Mouse (Mus musculus): ENCODE results near the gene Rab19. TPM values are rescaled to one million over a fixed set of nuclear protein-coding genes. Genes with fewer than 3 reads are reported as not detected.
A peak's percentile ranks its signal among the peaks of the same experiment; 100 is the strongest.

Gene Rab19
- polyA plus RNA-seq, 1 experiment from 2014 or later, result 5.1 TPM

DNA sequence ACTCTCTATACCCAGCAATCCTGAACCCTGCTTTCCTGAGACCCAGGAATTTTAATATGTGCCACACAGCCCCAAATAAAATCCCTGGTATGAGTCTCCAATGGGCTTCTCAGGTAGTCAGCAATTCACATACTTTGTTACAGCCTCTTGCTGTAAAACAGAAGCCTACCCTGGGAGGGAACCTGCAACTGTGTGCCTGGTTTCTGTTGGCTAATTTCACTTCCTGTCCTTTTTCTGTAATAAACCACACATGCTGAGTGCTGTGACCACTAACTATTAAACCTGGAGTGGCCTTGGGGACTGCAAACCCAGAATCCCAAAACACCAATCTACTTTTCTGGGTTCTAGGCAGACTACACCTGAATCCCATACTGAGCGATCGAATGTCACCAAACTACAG lies 18.3 kb upstream of the Rab19 start:
- no peak overlapping the region for H3K9ac ChIP-seq (ENCODE audit: low read length)
- H3K9me3 ChIP-seq (ENCODE audit: control insufficient read depth, low read length), result no peaks in the 10 kb centered on the region
- TF ChIP-seq EP300 (optimal IDR thresholded peaks at IDR 0.05) (no peak), CTCF (IDR thresholded peaks at IDR 0.05; ENCODE audit: low read depth) (no peak)
- H3K27me3 ChIP-seq (ENCODE audit: control insufficient read depth, insufficient read depth, low read length), result no peaks in the 10 kb centered on the region
- H3K4me2 ChIP-seq (replicated peaks; ENCODE audit: low read depth), result no peak overlapping the region
- no peak overlapping the region for H3K27ac ChIP-seq (replicated peaks)
- H3K4me1 ChIP-seq (replicated peaks; ENCODE audit: control insufficient read depth, insufficient read depth), result no peaks in the 10 kb centered on the region
- no peak for ATAC-seq (ENCODE audit: low FRiP score, low TSS enrichment)
- no peaks in the 10 kb centered on the region for H3K36me3 ChIP-seq (ENCODE audit: control insufficient read depth, insufficient read depth, low read length)
- H3K4me3 ChIP-seq (ENCODE audit: low read depth, low read length), result no peak overlapping the region
- WGBS, result 96% methylated on average over 2 of the region's 2 CpGs
- no peak for DNase-seq (ENCODE audit: low spot score)

DNA sequence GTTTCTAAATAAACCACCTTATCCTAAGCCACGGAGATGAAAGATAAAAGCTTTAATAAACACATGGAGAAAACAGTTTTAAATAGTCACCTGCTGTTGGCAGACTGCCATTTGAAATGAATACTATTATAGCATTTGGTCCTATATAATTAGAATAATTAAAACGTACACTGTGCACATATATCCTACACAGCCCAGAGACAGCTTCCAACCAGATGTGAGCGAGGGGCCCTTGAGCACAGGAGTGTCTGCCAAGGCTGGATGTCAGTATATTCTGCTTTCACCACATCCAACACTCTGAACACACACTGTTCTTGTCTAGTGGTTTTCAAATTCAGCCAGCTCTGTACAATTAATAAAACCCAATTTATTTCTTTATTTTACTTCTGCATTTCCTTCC lies 11.3 kb upstream of the Rab19 start:
- no peak overlapping the region for H3K27ac ChIP-seq (replicated peaks)
- 58% methylated on average over 3 of the region's 3 CpGs for WGBS
- H3K4me2 ChIP-seq (replicated peaks; ENCODE audit: low read depth), result no peak overlapping the region
- H3K36me3 ChIP-seq (ENCODE audit: control insufficient read depth, insufficient read depth, low read length), result no peaks in the 10 kb centered on the region; the same call in 1 of the 2 replicates
- H3K27me3 ChIP-seq (ENCODE audit: control insufficient read depth, insufficient read depth, low read length), result no peaks in the 10 kb centered on the region
- H3K4me3 ChIP-seq (ENCODE audit: low read depth, low read length), result no peak overlapping the region
- DNase-seq (ENCODE audit: low spot score) (no peak), ATAC-seq (ENCODE audit: low FRiP score, low TSS enrichment) (no peak)
- no peak for TF ChIP-seq CTCF (IDR thresholded peaks at IDR 0.05; ENCODE audit: low read depth)
- TF ChIP-seq EP300 (optimal IDR thresholded peaks at IDR 0.05), result no peak
- no peaks in the 10 kb centered on the region for H3K9me3 ChIP-seq (ENCODE audit: control insufficient read depth, low read length)
- no peaks in the 10 kb centered on the region for H3K4me1 ChIP-seq (replicated peaks; ENCODE audit: control insufficient read depth, insufficient read depth)
- no peak overlapping the region for H3K9ac ChIP-seq (ENCODE audit: low read length)

DNA sequence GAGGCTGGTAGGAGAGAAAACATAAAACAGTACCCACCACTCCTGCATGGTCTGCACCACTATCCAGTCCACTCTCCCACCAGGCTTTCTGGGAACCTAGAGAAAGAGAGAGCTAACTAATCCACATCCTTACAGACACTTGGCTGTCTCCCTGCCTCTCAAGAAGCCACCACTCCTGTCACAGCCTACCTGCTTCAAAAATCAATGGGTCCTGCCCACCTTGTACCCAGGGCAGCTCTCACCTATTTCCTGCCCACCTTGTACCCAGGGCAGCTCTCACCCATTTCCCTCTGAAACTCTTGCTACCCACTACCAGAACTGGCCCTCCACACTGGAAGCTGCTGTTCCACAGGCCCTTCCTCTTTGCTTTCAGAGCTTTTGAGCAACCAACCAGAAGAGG lies 8.9 kb upstream of the Rab19 start:
- Histone ChIP-seq H3K4me3 (ENCODE audit: low read depth, low read length) (no peak overlapping the region), H3K4me1 (replicated peaks; ENCODE audit: control insufficient read depth, insufficient read depth) (no peaks in the 10 kb centered on the region; the same call in 1 of the 2 replicates), H3K27ac (replicated peaks) (no peak overlapping the region), H3K9me3 (ENCODE audit: control insufficient read depth, low read length) (no peaks in the 10 kb centered on the region), H3K36me3 (ENCODE audit: control insufficient read depth, insufficient read depth, low read length) (no peaks in the 10 kb centered on the region; the same call in 1 of the 2 replicates), H3K4me2 (replicated peaks; ENCODE audit: low read depth) (no peak overlapping the region), H3K9ac (ENCODE audit: low read length) (no peak overlapping the region), H3K27me3 (ENCODE audit: control insufficient read depth, insufficient read depth, low read length) (no peaks in the 10 kb centered on the region)
- no peak for TF ChIP-seq EP300 (optimal IDR thresholded peaks at IDR 0.05)
- no peak for TF ChIP-seq CTCF (IDR thresholded peaks at IDR 0.05; ENCODE audit: low read depth)
- ATAC-seq (ENCODE audit: low FRiP score, low TSS enrichment), result no peak
- no peak for DNase-seq (ENCODE audit: low spot score)

DNA sequence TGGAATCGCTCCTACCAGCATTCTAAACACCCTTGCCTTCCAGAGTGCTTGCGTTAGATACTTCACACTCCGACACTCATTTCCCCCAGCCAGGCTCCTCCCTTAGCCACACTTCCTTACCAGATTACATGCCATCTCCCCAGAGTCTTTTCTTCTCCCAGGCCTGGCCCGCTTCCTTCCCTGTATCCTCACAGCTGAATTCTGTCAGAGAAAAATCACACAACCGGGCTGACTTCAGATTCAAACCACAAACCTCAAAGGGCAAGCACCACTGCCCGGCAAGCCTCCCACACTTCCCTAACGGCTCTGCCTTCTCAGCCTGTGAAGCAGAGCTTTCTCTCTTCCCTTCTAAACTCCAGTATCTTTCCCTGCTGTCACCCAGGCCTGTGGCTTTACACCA lies 8.2 kb upstream of the Rab19 start:
- no peak overlapping the region for H3K4me3 ChIP-seq (ENCODE audit: low read depth, low read length)
- no peaks in the 10 kb centered on the region; the same call in 1 of the 2 replicates for H3K36me3 ChIP-seq (ENCODE audit: control insufficient read depth, insufficient read depth, low read length)
- H3K4me1 ChIP-seq (replicated peaks; ENCODE audit: control insufficient read depth, insufficient read depth), result no peaks in the 10 kb centered on the region; the same call in 1 of the 2 replicates
- H3K9ac ChIP-seq (ENCODE audit: low read length), result peak overlapping the region; percentile 4; the same call in 1 of the 2 replicates
- no peak for TF ChIP-seq EP300 (optimal IDR thresholded peaks at IDR 0.05)
- TF ChIP-seq CTCF (IDR thresholded peaks at IDR 0.05; ENCODE audit: low read depth), result no peak
- DNase-seq (ENCODE audit: low spot score) (peak; percentile 19), ATAC-seq (ENCODE audit: low FRiP score, low TSS enrichment) (no peak)
- H3K4me2 ChIP-seq (replicated peaks; ENCODE audit: low read depth), result no peak overlapping the region
- no peaks in the 10 kb centered on the region for H3K27me3 ChIP-seq (ENCODE audit: control insufficient read depth, insufficient read depth, low read length)
- H3K9me3 ChIP-seq (ENCODE audit: control insufficient read depth, low read length), result no peaks in the 10 kb centered on the region
- no peak overlapping the region; the same call in 1 of the 2 replicates for H3K27ac ChIP-seq (replicated peaks)
- WGBS, result 21% methylated on average over 7 of the region's 7 CpGs

DNA sequence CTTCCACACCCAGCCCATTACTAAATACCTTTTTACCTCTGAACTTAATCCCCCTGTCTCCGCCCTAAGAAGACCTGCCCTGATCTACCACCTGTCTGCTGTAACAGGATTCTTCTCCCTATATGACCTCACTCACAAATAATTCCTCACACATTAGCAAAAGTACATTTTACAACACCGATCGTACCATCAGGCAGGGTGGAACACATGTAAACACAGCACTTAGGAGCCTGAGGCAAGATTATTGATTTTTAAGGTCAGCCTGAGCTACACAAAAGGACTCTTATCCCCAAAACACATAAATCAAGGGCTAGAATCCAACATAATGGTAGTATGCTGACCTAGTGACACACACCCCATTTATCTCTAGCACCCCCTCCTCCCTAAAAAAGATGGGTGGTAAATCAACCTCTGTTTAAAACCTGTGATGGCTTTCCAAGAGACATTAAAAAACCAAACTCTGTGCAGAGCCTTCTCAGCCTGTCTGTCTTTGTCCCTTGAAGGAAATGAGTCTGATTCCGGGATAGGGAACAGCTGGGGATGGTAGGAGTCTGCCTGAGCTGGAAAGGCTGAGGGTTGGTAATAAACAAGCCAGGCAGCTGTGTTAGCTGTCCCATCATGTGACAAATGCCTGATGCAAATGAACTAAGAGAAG lies 7.5 kb upstream of the Rab19 start:
- Histone ChIP-seq H3K4me3 (ENCODE audit: low read depth, low read length) (no peak overlapping the region), H3K9me3 (ENCODE audit: control insufficient read depth, low read length) (no peaks in the 10 kb centered on the region), H3K4me2 (replicated peaks; ENCODE audit: low read depth) (no peak overlapping the region), H3K27ac (replicated peaks) (no peak overlapping the region), H3K27me3 (ENCODE audit: control insufficient read depth, insufficient read depth, low read length) (no peaks in the 10 kb centered on the region), H3K9ac (ENCODE audit: low read length) (no peak overlapping the region), H3K4me1 (replicated peaks; ENCODE audit: control insufficient read depth, insufficient read depth) (no peaks in the 10 kb centered on the region; the same call in 1 of the 2 replicates), H3K36me3 (ENCODE audit: control insufficient read depth, insufficient read depth, low read length) (no peaks in the 10 kb centered on the region; the same call in 1 of the 2 replicates)
- no peak for ATAC-seq (ENCODE audit: low FRiP score, low TSS enrichment)
- WGBS, result 33% methylated on average over 4 of the region's 4 CpGs
- DNase-seq (ENCODE audit: low spot score), result no peak
- TF ChIP-seq CTCF (IDR thresholded peaks at IDR 0.05; ENCODE audit: low read depth), result no peak
- TF ChIP-seq EP300 (optimal IDR thresholded peaks at IDR 0.05), result no peak

DNA sequence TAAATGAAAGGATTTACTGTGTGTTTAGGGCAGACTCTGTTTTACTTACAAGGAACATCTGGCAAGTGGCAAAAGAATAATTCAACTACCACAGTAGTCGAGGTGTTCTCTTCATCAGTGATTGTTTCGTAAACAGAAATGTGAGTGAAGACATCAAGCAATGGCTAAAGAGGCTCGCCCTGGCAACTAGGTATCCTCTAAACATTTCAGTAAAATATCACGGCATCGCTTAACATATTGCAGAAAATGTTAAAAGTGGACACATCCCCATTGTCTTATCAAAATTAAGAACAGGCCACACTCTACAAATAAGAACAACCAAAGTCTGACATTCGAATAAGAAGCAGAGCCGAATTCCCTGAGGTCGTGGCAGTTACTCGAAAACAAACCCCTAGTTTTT lies 4.2 kb upstream of the Rab19 start:
- H3K27me3 ChIP-seq (ENCODE audit: control insufficient read depth, insufficient read depth, low read length), result no peaks in the 10 kb centered on the region
- 12% methylated on average over 9 of the region's 9 CpGs for WGBS
- no peak for DNase-seq (ENCODE audit: low spot score)
- peak overlapping the region; percentile 83 for H3K9ac ChIP-seq (ENCODE audit: low read length)
- H3K4me3 ChIP-seq (ENCODE audit: low read depth, low read length), result peak overlapping the region; percentile 96
- no peaks in the 10 kb centered on the region; the same call in 1 of the 2 replicates for H3K4me1 ChIP-seq (replicated peaks; ENCODE audit: control insufficient read depth, insufficient read depth)
- no peaks in the 10 kb centered on the region for H3K36me3 ChIP-seq (ENCODE audit: control insufficient read depth, insufficient read depth, low read length)
- H3K4me2 ChIP-seq (replicated peaks; ENCODE audit: low read depth), result peak overlapping the region; percentile 93
- no peak overlapping the region; the same call in 1 of the 2 replicates for H3K27ac ChIP-seq (replicated peaks)
- H3K9me3 ChIP-seq (ENCODE audit: control insufficient read depth, low read length), result no peaks in the 10 kb centered on the region
- TF ChIP-seq EP300 (optimal IDR thresholded peaks at IDR 0.05) (no peak), CTCF (IDR thresholded peaks at IDR 0.05; ENCODE audit: low read depth) (no peak)
- no peak for ATAC-seq (ENCODE audit: low FRiP score, low TSS enrichment)

Data from stomach, postnatal 0 days (tissue).